Mouse (Mus musculus) liver, embryonic 14.5 days (tissue): ENCODE results near the gene P2ry1. TPM values are rescaled to one million over a fixed set of nuclear protein-coding genes. Genes with fewer than 3 reads are reported as not detected.

Source experiments
- ATAC-seq: fragments of 200-750 bp; cut with Nextera tagmentation; 2 replicates; pipeline ENCODE4 v1.8.0; 2017; ENCODE audit warnings: moderate number of reproducible peaks, mild to moderate bottlenecking, moderate library complexity; ENCODE audit not compliant: insufficient read depth
- DNase-seq, 3 experiments: peaks; one replicate each; pipeline ENCODE4 v3.0.0-alpha.2; 2012 to 2013; ENCODE audit warnings: low read depth in 3 of 3, low spot score in 3 of 3
- H3K27ac ChIP-seq: fragments of 300-500 bp; sonication (generic); 2 replicates; pipeline ENCODE4 v1.5.1; 2014; ENCODE audit warnings: moderate library complexity, mild to moderate bottlenecking, control low read depth, inconsistent platforms
- H3K27me3 ChIP-seq: fragments of 300-500 bp; sonication (generic); 2 replicates; pipeline ENCODE4 v1.6.1; 2014; ENCODE audit warnings: mild to moderate bottlenecking, low read length, moderate library complexity; ENCODE audit not compliant: control insufficient read depth, insufficient read depth
- H3K36me3 ChIP-seq: fragments of 300-500 bp; sonication (generic); replicated peaks from 2 replicates; pipeline ENCODE4 v1.6.1; 2014; ENCODE audit warnings: low read depth; ENCODE audit not compliant: control insufficient read depth, insufficient read depth
- H3K4me1 ChIP-seq, 2 experiments: fragments of 200-500 bp in 1 of 2; fragments of 300-500 bp in 1 of 2; sonication (generic) in 1 of 2; replicated peaks; 2 replicates each; pipeline ENCODE4 v1.6.1; 2012 to 2014; ENCODE audit warnings: antibody characterized with exemption in 1 of 2, inconsistent platforms in 1 of 2, low read length in 1 of 2; ENCODE audit not compliant: control insufficient read depth in 2 of 2, insufficient read depth in 2 of 2
- H3K4me2 ChIP-seq: fragments of 300-500 bp; sonication (generic); 2 replicates; pipeline ENCODE4 v1.6.1; 2014; ENCODE audit warnings: low read depth, mild to moderate bottlenecking, control low read depth, moderate library complexity
- H3K4me3 ChIP-seq, 2 experiments: fragments of 200-500 bp in 1 of 2; fragments of 300-500 bp in 1 of 2; sonication (generic) in 1 of 2; 2 replicates each; pipeline ENCODE4 v1.5.1; 2012 to 2014; ENCODE audit warnings: low read depth in 2 of 2, low read length in 2 of 2, mild to moderate bottlenecking in 2 of 2, control low read depth in 1 of 2, inconsistent platforms in 1 of 2, moderate library complexity in 1 of 2; ENCODE audit not compliant: insufficient read depth in 1 of 2
- H3K9ac ChIP-seq: fragments of 300-500 bp; sonication (generic); replicated peaks from 2 replicates; pipeline ENCODE4 v1.6.1; 2014; ENCODE audit warnings: mild to moderate bottlenecking, control low read depth, moderate library complexity
- H3K9me3 ChIP-seq: fragments of 300-500 bp; sonication (generic); 2 replicates; pipeline ENCODE4 v1.6.1; 2016; ENCODE audit warnings: low read length, mixed read lengths; ENCODE audit not compliant: control insufficient read depth
- CTCF ChIP-seq: IDR thresholded peaks from 2 replicates; pipeline ENCODE4 v1.5.1; 2016; ENCODE audit warnings: antibody characterized with exemption, low read depth, control low read depth
- EP300 ChIP-seq: IDR thresholded peaks from 2 replicates; pipeline ENCODE4 v1.6.1; 2016; ENCODE audit warnings: antibody characterized with exemption, low read depth
- WGBS: fragments of 180-500 bp; shearing (Covaris S2); extraction: QIAGEN DNeasy Blood & Tissue Kit; methylation state at CpG from one replicate; pipeline ENCODE4 v1.1.7; 2014; ENCODE audit not compliant: insufficient replicate concordance; 5-methylcytosine and 5-hydroxymethylcytosine counted together
- polyA plus RNA-seq, 2 experiments: library from polyadenylated mRNA; depleted of rRNA in 1 of 2; stranded (reverse) in 1 of 2; unstranded in 1 of 2; fragments of >200 nt; fragmentation: Nextera tagmentation in 1 of 2; extraction: Ambion mirVana in 1 of 2; gene quantifications; 2 replicates each; pipeline versions ENCODE4 v1.2.1 to v1.2.3; 2012 to 2014

Gene P2ry1
- polyA plus RNA-seq, 2 experiments, result 3.1 to 3.5 TPM

GRCm38 (mm10) chr3:61032100-61032499, 29.5 kb downstream of the P2ry1 start:
- Histone ChIP-seq H3K4me2 (no peak overlapping the region), H3K4me3 (no peak overlapping the region), H3K4me1 (no peaks in the 10 kb centered on the region), H3K27ac (no peak overlapping the region), H3K27me3 (no peaks in the 10 kb centered on the region), H3K36me3 (no peaks in the 10 kb centered on the region), H3K9ac (no peak overlapping the region), H3K9me3 (no peaks in the 10 kb centered on the region)
- no peak for TF ChIP-seq CTCF
- DNase-seq (no peak), ATAC-seq (no peak)
- whole genome bisulfite sequencing, result 15% methylated on average over 4 of the region's 4 CpGs

- Histone ChIP-seq H3K27me3 (no peaks in the 10 kb centered on the region), H3K27ac (no peak overlapping the region), H3K4me2 (no peak overlapping the region), H3K9ac (no peak overlapping the region), H3K9me3 (no peaks in the 10 kb centered on the region), H3K4me1 (no peaks in the 10 kb centered on the region), H3K4me3 (no peak overlapping the region), H3K36me3 (no peaks in the 10 kb centered on the region)
- WGBS, result 25% methylated on average over 5 of the region's 5 CpGs
- no peak for TF ChIP-seq EP300
- TF ChIP-seq CTCF, result no peak
- no peak for ATAC-seq
- peak in 1 of 3 experiments; percentile 4 for DNase-seq
Observed at GRCm38 (mm10) chr3:61035633-61036032, 33.0 kb downstream of the P2ry1 start.

- H3K4me3 ChIP-seq, result no peak overlapping the region
- no peak for ATAC-seq
- no peak overlapping the region for H3K9ac ChIP-seq
- no peaks in the 10 kb centered on the region for H3K9me3 ChIP-seq
- H3K4me1 ChIP-seq, result no peaks in the 10 kb centered on the region
- no peak for TF ChIP-seq EP300
- TF ChIP-seq CTCF, result no peak
- no peak overlapping the region for H3K27ac ChIP-seq
- no peaks in the 10 kb centered on the region for H3K27me3 ChIP-seq
- no peak for DNase-seq
- no peak overlapping the region for H3K4me2 ChIP-seq
- WGBS, result 59% methylated on average over 5 of the region's 5 CpGs
- H3K36me3 ChIP-seq, result no peaks in the 10 kb centered on the region
Observed at GRCm38 (mm10) chr3:61039916-61040315, 37.3 kb downstream of the P2ry1 start.

GRCm38 (mm10) chr3:61049976-61050672, 47.5 kb downstream of the P2ry1 start:
- Histone ChIP-seq H3K4me3 (no peak overlapping the region), H3K27ac (no peak overlapping the region), H3K27me3 (no peaks in the 10 kb centered on the region), H3K36me3 (no peaks in the 10 kb centered on the region), H3K4me2 (no peak overlapping the region), H3K9me3 (no peaks in the 10 kb centered on the region), H3K4me1 (no peaks in the 10 kb centered on the region), H3K9ac (no peak overlapping the region)
- DNase-seq (no peak), ATAC-seq (no peak)
- 67% methylated on average over 3 of the region's 3 CpGs for WGBS
- TF ChIP-seq EP300 (no peak), CTCF (no peak)
